Mouse (Mus musculus) hindbrain, embryonic 11.5 days (tissue): ENCODE results near the gene Tmem211. TPM values are rescaled to one million over a fixed set of nuclear protein-coding genes. Genes with fewer than 3 reads are reported as not detected.

Experiments used
- ATAC-seq: fragments of 200-750 bp; cut with Nextera tagmentation; 2 replicates; pipeline ENCODE4 v1.8.0; 2017; ENCODE audit warnings: mild to moderate bottlenecking, moderate TSS enrichment, moderate library complexity; ENCODE audit not compliant: low FRiP score
- DNase-seq: peaks from one replicate; pipeline ENCODE4 v3.0.0-alpha.2; 2015; ENCODE audit warnings: low spot score
- H3K27ac ChIP-seq: fragments of 300-500 bp; sonication (generic); 2 replicates; pipeline ENCODE4 v1.5.1; 2014; ENCODE audit warnings: mild to moderate bottlenecking, low read depth, low read length
- H3K27me3 ChIP-seq: fragments of 300-500 bp; sonication (generic); 2 replicates; pipeline ENCODE4 v1.6.1; 2014; ENCODE audit warnings: mild to moderate bottlenecking, low read length, moderate library complexity, mixed read lengths; ENCODE audit not compliant: control insufficient read depth, insufficient read depth
- H3K36me3 ChIP-seq: fragments of 300-500 bp; sonication (generic); 2 replicates; pipeline ENCODE4 v1.6.1; 2014; ENCODE audit warnings: mild to moderate bottlenecking, low read length, moderate library complexity, mixed read lengths; ENCODE audit not compliant: control insufficient read depth, insufficient read depth
- H3K4me1 ChIP-seq: fragments of 300-500 bp; sonication (generic); replicated peaks from 2 replicates; pipeline ENCODE4 v1.6.1; 2014; ENCODE audit warnings: low read length, mixed read lengths; ENCODE audit not compliant: control insufficient read depth, insufficient read depth
- H3K4me2 ChIP-seq: fragments of 300-500 bp; sonication (generic); replicated peaks from 2 replicates; pipeline ENCODE4 v1.6.1; 2014; ENCODE audit warnings: mild to moderate bottlenecking, low read depth, low read length
- H3K4me3 ChIP-seq: fragments of 300-500 bp; sonication (generic); 2 replicates; pipeline ENCODE4 v1.5.1; 2014; ENCODE audit warnings: low read depth, low read length
- H3K9ac ChIP-seq: fragments of 300-500 bp; sonication (generic); 2 replicates; pipeline ENCODE4 v1.6.1; 2014; ENCODE audit warnings: low read depth, low read length
- H3K9me3 ChIP-seq: fragments of 300-500 bp; sonication (generic); 2 replicates; pipeline ENCODE4 v1.6.1; 2016; ENCODE audit warnings: low read length; ENCODE audit not compliant: control insufficient read depth
- WGBS: fragments of 180-500 bp; shearing (Covaris S2); extraction: QIAGEN DNeasy Blood & Tissue Kit; methylation state at CpG from one replicate; pipeline ENCODE4 v1.1.7; 2014; 5-methylcytosine and 5-hydroxymethylcytosine counted together
- polyA plus RNA-seq: library from polyadenylated mRNA; unstranded; fragments of >200 nt; fragmentation: Nextera tagmentation; extraction: Ambion mirVana; gene quantifications from 2 replicates; pipeline ENCODE4 v1.2.1, GENCODE M21; 2014

Gene Tmem211
- polyA plus RNA-seq, 1 experiment from 2014 or later = not detected

GRCm38 (mm10) chr5:113208622-113209400 is 17.9 kb upstream of the Tmem211 start:
- Histone ChIP-seq H3K27ac (peak overlapping the region; percentile 48), H3K27me3 (no peaks in the 10 kb centered on the region), H3K4me3 (no peak overlapping the region), H3K4me2 (no peak overlapping the region), H3K9ac (no peak overlapping the region), H3K36me3 (no peaks in the 10 kb centered on the region), H3K4me1 (no peaks in the 10 kb centered on the region; the same call in 1 of the 2 replicates), H3K9me3 (no peaks in the 10 kb centered on the region)
- 47% methylated on average over 11 of the region's 11 CpGs for WGBS
- ATAC-seq = no peak
- peak; percentile 33 for DNase-seq

- no peak overlapping the region for H3K9ac ChIP-seq
- no peaks in the 10 kb centered on the region; the same call in 1 of the 2 replicates for H3K4me1 ChIP-seq
Measured at GRCm38 (mm10) chr5:113209401-113209750, 17.3 kb upstream of the Tmem211 start.

DNA sequence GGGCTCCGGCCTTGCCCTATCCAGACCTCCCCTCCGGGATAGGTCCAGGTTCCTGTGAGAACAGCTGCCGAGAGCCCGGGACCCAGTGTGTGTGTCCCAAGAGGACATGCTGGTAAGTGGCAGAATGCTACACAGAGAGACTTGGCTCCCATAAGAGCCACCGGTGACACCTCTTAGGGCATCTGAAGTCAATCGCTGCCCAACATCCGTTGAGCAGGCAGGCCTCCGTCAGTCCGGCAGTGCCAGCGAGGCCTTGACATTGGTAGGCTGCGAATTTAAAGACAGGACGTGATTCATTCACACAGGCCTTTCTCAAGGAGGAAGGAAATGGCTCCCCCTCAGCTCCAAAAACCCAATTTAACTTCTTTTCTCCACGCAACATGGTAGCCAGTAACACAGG is 16.8 kb upstream of the Tmem211 start:
- DNase-seq (no peak), ATAC-seq (no peak)
- no peak overlapping the region for H3K4me2 ChIP-seq
- no peaks in the 10 kb centered on the region for H3K36me3 ChIP-seq
- 89% methylated on average over 13 of the region's 13 CpGs for WGBS
- H3K4me3 ChIP-seq = no peak overlapping the region
- no peaks in the 10 kb centered on the region for H3K9me3 ChIP-seq
- no peak overlapping the region for H3K27ac ChIP-seq
- H3K4me1 ChIP-seq = no peaks in the 10 kb centered on the region; the same call in 1 of the 2 replicates
- no peak overlapping the region for H3K9ac ChIP-seq
- no peaks in the 10 kb centered on the region for H3K27me3 ChIP-seq

More at GRCm38 (mm10) chr5:113209401-113209750, 17.3 kb upstream of the Tmem211 start:
- 52% methylated on average over 11 of the region's 11 CpGs for WGBS
- no peak overlapping the region for H3K27ac ChIP-seq
- H3K4me3 ChIP-seq = no peak overlapping the region
- DNase-seq = no peak
- no peaks in the 10 kb centered on the region for H3K9me3 ChIP-seq
- no peaks in the 10 kb centered on the region for H3K36me3 ChIP-seq
- no peaks in the 10 kb centered on the region for H3K27me3 ChIP-seq
- no peak for ATAC-seq
- no peak overlapping the region for H3K4me2 ChIP-seq

GRCm38 (mm10) chr5:113210314-113210713 is 16.4 kb upstream of the Tmem211 start:
- Histone ChIP-seq H3K27me3 (no peaks in the 10 kb centered on the region), H3K36me3 (no peaks in the 10 kb centered on the region), H3K4me3 (no peak overlapping the region), H3K27ac (no peak overlapping the region), H3K4me1 (no peaks in the 10 kb centered on the region; the same call in 1 of the 2 replicates), H3K9me3 (no peaks in the 10 kb centered on the region), H3K4me2 (no peak overlapping the region), H3K9ac (no peak overlapping the region)
- ATAC-seq (no peak), DNase-seq (no peak)
- 81% methylated on average over 6 of the region's 6 CpGs for WGBS

DNA sequence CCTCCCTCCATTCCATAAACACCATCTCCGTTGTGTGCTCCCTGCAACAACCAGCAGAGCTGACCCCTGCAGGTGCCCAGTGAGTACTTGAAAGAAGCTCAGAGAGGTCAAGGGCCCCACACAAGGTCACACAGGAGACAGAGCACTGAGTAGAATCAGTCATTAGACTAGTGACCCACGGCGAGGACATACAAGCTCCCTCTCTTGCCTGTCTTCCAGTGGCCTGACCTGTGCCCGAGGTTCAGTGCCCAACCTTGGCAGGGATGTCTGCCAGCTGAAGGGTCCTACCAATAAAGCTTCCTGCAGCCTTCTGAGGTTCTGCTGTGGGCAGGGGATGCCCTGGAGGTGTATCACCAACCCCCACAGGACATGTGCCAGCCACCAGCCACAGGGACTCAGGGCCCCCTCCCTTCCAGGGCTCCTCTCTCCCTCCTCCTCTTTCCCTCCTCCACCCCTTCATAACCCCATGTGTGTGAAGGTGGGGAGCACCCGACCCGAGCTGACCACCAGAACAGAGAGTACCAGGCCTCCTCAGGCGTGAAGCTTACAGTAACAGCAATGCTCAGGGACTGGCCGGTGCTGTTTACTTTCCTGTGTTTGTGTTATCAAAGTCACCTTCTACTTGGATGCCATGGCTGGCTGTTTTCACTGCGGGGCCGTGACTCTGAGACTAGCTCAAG is 14.4 kb upstream of the Tmem211 start:
- WGBS = 81% methylated on average over 10 of the region's 10 CpGs
- no peak overlapping the region for H3K4me3 ChIP-seq
- H3K36me3 ChIP-seq = no peaks in the 10 kb centered on the region
- ATAC-seq (no peak), DNase-seq (no peak)
- no peaks in the 10 kb centered on the region for H3K9me3 ChIP-seq
- no peaks in the 10 kb centered on the region; the same call in 1 of the 2 replicates for H3K4me1 ChIP-seq
- H3K27ac ChIP-seq = no peak overlapping the region
- no peak overlapping the region for H3K4me2 ChIP-seq
- no peaks in the 10 kb centered on the region for H3K27me3 ChIP-seq
- no peak overlapping the region for H3K9ac ChIP-seq

GRCm38 (mm10) chr5:113214041-113214440 is 12.7 kb upstream of the Tmem211 start:
- H3K4me1 ChIP-seq = no peaks in the 10 kb centered on the region; the same call in 1 of the 2 replicates
- H3K9ac ChIP-seq = no peak overlapping the region
- no peaks in the 10 kb centered on the region for H3K36me3 ChIP-seq
- WGBS = 85% methylated on average over 8 of the region's 8 CpGs
- no peak for DNase-seq
- no peak overlapping the region for H3K4me3 ChIP-seq
- H3K4me2 ChIP-seq = no peak overlapping the region
- no peak overlapping the region for H3K27ac ChIP-seq
- ATAC-seq = no peak
- H3K27me3 ChIP-seq = no peaks in the 10 kb centered on the region
- no peaks in the 10 kb centered on the region for H3K9me3 ChIP-seq

DNA sequence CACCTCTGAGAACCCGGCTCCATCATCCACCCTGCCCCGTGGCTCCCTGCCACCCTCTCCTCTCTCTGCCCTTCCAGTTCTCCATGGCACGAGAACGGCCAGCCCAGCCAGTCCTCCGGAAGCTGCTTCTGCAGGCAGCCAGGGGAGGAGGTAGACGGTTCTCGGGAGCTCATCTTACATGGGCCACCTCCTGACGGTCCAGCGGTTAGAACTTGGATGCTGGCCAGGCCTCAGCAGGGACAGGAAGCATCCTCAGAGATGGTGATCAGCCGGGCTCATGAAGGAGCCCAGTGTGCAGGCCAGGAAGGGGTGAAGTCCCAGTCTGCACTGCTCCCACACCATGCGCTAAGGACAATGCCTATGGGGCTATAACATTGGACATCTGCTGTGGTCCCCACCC is 12.3 kb upstream of the Tmem211 start:
- DNase-seq (no peak), ATAC-seq (no peak)
- H3K4me3 ChIP-seq = no peak overlapping the region
- H3K4me1 ChIP-seq = no peaks in the 10 kb centered on the region
- H3K27ac ChIP-seq = no peak overlapping the region
- no peaks in the 10 kb centered on the region for H3K27me3 ChIP-seq
- H3K4me2 ChIP-seq = no peak overlapping the region
- no peaks in the 10 kb centered on the region for H3K9me3 ChIP-seq
- WGBS = 68% methylated on average over 11 of the region's 11 CpGs
- H3K36me3 ChIP-seq = no peaks in the 10 kb centered on the region
- no peak overlapping the region for H3K9ac ChIP-seq

DNA sequence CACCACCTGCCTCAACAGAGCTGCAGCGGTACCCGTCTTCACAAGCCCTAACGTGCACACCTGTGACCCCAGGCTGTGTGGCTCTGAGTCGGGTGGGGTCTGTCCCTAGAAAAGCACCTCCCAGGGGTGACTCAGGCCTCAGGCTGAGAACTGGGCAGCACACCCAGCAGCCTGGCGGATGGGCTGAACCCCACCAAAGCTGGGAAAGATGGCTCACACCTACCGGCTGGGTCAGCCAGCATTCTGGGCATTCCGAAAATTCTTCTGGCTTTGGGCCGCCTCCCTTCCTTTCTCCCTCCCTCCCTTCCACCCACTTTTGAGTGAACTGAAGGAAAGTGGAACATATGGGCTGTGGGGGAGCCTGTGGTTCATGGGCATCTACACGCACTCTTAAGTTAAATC is 11.1 kb upstream of the Tmem211 start:
- H3K4me3 ChIP-seq = no peak overlapping the region
- no peaks in the 10 kb centered on the region for H3K9me3 ChIP-seq
- H3K36me3 ChIP-seq = no peaks in the 10 kb centered on the region
- no peak overlapping the region for H3K4me2 ChIP-seq
- no peak overlapping the region for H3K27ac ChIP-seq
- no peaks in the 10 kb centered on the region for H3K4me1 ChIP-seq
- DNase-seq (no peak), ATAC-seq (no peak)
- WGBS = 83% methylated on average over 9 of the region's 9 CpGs
- no peaks in the 10 kb centered on the region for H3K27me3 ChIP-seq
- H3K9ac ChIP-seq = no peak overlapping the region
